ENCODE assay signal across 8 mouse cellular contexts in the genomic region with DNA sequence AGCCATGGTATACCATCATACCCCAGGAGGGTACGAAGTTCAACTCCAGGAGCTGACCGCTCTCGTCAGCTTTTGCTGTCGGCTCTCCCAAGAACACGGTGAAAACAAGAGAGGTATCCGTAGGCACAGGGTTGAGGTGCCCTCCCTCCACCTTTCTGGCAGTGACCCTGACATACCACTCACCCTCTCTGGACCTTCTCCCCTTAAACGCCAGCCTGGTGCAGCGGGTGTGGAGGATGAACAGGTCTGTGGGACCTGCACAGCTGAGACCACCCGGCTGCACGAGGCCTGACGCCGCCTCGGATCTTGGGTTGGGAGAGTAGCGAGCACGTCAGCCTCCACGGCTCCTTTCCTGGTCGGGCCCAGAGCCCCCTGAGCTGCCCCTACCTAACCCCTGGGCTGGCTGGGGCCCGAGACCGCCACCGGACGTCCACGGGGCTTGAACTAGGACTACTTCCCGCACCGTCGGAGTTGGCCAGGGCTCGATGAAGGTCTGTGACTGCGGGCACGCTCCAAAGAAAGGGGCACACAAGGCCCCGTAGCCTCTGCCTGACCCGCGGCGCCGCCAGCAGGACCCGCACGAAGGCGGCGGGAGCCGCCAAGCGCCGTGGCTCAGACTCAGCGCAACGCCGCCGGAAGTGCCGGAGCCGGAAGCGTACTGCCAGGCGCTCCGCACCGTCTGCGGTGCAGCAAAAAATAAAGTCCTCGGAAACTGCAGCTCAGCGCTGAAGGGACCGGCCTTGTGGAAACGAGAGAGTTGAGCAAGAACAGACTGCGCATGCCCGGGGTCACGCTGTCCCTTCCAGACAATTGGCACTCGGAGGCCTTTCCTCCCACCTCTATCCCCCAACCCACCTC. TPM values are rescaled to one million over a fixed set of nuclear protein-coding genes. Genes with fewer than 3 reads are reported as not detected.
DNase-seq lines count a peak whose midpoint lies in the region; ATAC-seq and TF ChIP-seq lines count a peak whose summit lies in the region.

Dus1l (minus strand) TSS at position 648 of the 858 bp plus-strand sequence.

- H3K4me1 ChIP-seq in CH12.LX (ENCODE audit: control insufficient read depth in 1 of 2, insufficient read depth in 2 of 2) = peaks cover 12 to 41% of the 10 kb centered on the region in 2 experiments
- peaks cover 31% of the 10 kb centered on the region for H3K4me1 ChIP-seq in forebrain, embryonic 12.5 days
- peaks cover 7% of the 10 kb centered on the region; the same call in 1 of the 2 replicates for H3K4me1 ChIP-seq in heart, postnatal 0 days (ENCODE audit: control insufficient read depth, insufficient read depth)
- H3K4me1 ChIP-seq in liver, embryonic 16.5 days (ENCODE audit: control insufficient read depth, low read depth, low read length) = peaks cover 19% of the 10 kb centered on the region
- H3K4me1 ChIP-seq in neural tube, embryonic 13.5 days (replicated peaks) = peaks cover 28% of the 10 kb centered on the region
- H3K4me1 ChIP-seq in testis, adult 2 months (ENCODE audit: control insufficient read depth, insufficient read depth, low read length) = peaks cover 5% of the 10 kb centered on the region

- H3K27ac ChIP-seq in CH12.LX (ENCODE audit: insufficient read depth, low read depth) = 0 out of 2 replicates have a peak within 1 kb of the TSS, but pooled peaks have one; percentile 11
- peak within 1 kb of the TSS; percentile 75 for H3K27ac ChIP-seq in forebrain, embryonic 12.5 days
- H3K27ac ChIP-seq in heart, postnatal 0 days (ENCODE audit: low read depth) = peak within 1 kb of the TSS; percentile 85
- H3K27ac ChIP-seq in liver, embryonic 16.5 days (ENCODE audit: low read length) = peak within 1 kb of the TSS; percentile 14
- peak within 1 kb of the TSS; percentile 88 for H3K27ac ChIP-seq in neural tube, embryonic 13.5 days (replicated peaks)
- H3K27ac ChIP-seq in testis, adult 2 months (ENCODE audit: control insufficient read depth, insufficient read depth, low read depth, low read length) = peak within 1 kb of the TSS; percentile 16

- peak; percentile 99 for DNase-seq in CH12.LX (ENCODE audit: extremely low read depth)
- DNase-seq in c-Kit-positive CD71-positive TER-119-negative erythroid progenitor cells, embryonic 14.5 days (ENCODE audit: low read depth) = peak; percentile 97
- peak; percentile 93 for DNase-seq in heart, postnatal 0 days (ENCODE audit: low spot score)
- peak; percentile 98 for DNase-seq in kidney, postnatal 4 days

- TF ChIP-seq CTCF in CH12.LX (conservative IDR thresholded peaks at IDR 0.05 in 1 of 2, IDR thresholded peaks at IDR 0.05 in 1 of 2; ENCODE audit: low read depth in 2 of 2, low read length in 2 of 2) = no peak
- TF ChIP-seq CTCF in heart, postnatal 0 days (IDR thresholded peaks at IDR 0.05; ENCODE audit: low read depth) = no peak
- no peak for TF ChIP-seq CTCF in testis, adult 2 months (IDR thresholded peaks at IDR 0.05; ENCODE audit: control insufficient read depth, insufficient read depth, insufficient replicate concordance, low read depth, low read length)

- H3K4me3 ChIP-seq in CH12.LX (replicated peaks in 1 of 3; ENCODE audit: low read depth in 2 of 3, low read length in 2 of 3, poor library complexity in 1 of 3) = peak within 1 kb of the TSS; percentile 74 to 98 (median 95)
- peak within 1 kb of the TSS; percentile 98 for H3K4me3 ChIP-seq in forebrain, embryonic 12.5 days (replicated peaks)
- H3K4me3 ChIP-seq in heart, postnatal 0 days (ENCODE audit: low read depth, low read length) = peak within 1 kb of the TSS; percentile 94
- peak within 1 kb of the TSS; percentile 84 for H3K4me3 ChIP-seq in liver, embryonic 16.5 days (ENCODE audit: low read depth, low read length)
- peak within 1 kb of the TSS; percentile 98 for H3K4me3 ChIP-seq in neural tube, embryonic 13.5 days
- H3K4me3 ChIP-seq in testis, adult 2 months (ENCODE audit: control insufficient read depth, low read depth, low read length) = peak within 1 kb of the TSS; percentile 84

- no peaks in the 10 kb centered on the region for H3K27me3 ChIP-seq in CH12.LX (replicated peaks)
- no peaks in the 10 kb centered on the region for H3K27me3 ChIP-seq in forebrain, embryonic 12.5 days
- no peaks in the 10 kb centered on the region for H3K27me3 ChIP-seq in heart, postnatal 0 days (ENCODE audit: control insufficient read depth, insufficient read depth, low read length)
- no peaks in the 10 kb centered on the region for H3K27me3 ChIP-seq in liver, embryonic 16.5 days (ENCODE audit: control insufficient read depth, insufficient read depth, low read depth, low read length)
- H3K27me3 ChIP-seq in neural tube, embryonic 13.5 days = no peaks in the 10 kb centered on the region
- no peaks in the 10 kb centered on the region for H3K27me3 ChIP-seq in testis, adult 2 months (ENCODE audit: control insufficient read depth, insufficient read depth, low read length)

- peak within 1 kb of the TSS; percentile 95 for H3K4me2 ChIP-seq in CH12.LX (ENCODE audit: insufficient read depth, low read depth, poor library complexity, severe bottlenecking)
- peak within 1 kb of the TSS; percentile 99 for H3K4me2 ChIP-seq in forebrain, embryonic 12.5 days
- peak within 1 kb of the TSS; percentile 94 for H3K4me2 ChIP-seq in heart, postnatal 0 days (ENCODE audit: low read depth, low read length)
- peak within 1 kb of the TSS; percentile 79 for H3K4me2 ChIP-seq in liver, embryonic 16.5 days (ENCODE audit: low read depth, low read length)
- H3K4me2 ChIP-seq in neural tube, embryonic 13.5 days = peak within 1 kb of the TSS; percentile 99

- TF ChIP-seq EP300 in CH12.LX (IDR thresholded peaks at IDR 0.05; ENCODE audit: low read length) = no peak
- peak; percentile 57; the same call in 1 of the 2 replicates for TF ChIP-seq EP300 in heart, postnatal 0 days (IDR thresholded peaks at IDR 0.05; ENCODE audit: low read depth)

- peaks cover 19% of the 10 kb centered on the region for H3K79me2 ChIP-seq in CH12.LX (replicated peaks; ENCODE audit: control insufficient read depth, extremely low read depth, insufficient read depth, poor library complexity, severe bottlenecking)

- H3K9ac ChIP-seq in CH12.LX (ENCODE audit: insufficient read depth, low read depth) = peak within 1 kb of the TSS; percentile 93
- peak within 1 kb of the TSS; percentile 95 for H3K9ac ChIP-seq in forebrain, embryonic 12.5 days
- H3K9ac ChIP-seq in heart, postnatal 0 days (replicated peaks; ENCODE audit: low read depth, low read length) = peak within 1 kb of the TSS; percentile 94
- peak within 1 kb of the TSS; percentile 81 for H3K9ac ChIP-seq in liver, embryonic 16.5 days (ENCODE audit: low read depth, low read length)
- peak within 1 kb of the TSS; percentile 96 for H3K9ac ChIP-seq in neural tube, embryonic 13.5 days

- peaks cover 33 to 43% of the 10 kb centered on the region in 2 experiments for H3K36me3 ChIP-seq in CH12.LX (replicated peaks in 1 of 2; ENCODE audit: control insufficient read depth in 1 of 2, insufficient read depth in 1 of 2, low read length in 1 of 2)
- H3K36me3 ChIP-seq in forebrain, embryonic 12.5 days (replicated peaks) = peaks cover 36% of the 10 kb centered on the region
- peaks cover 26% of the 10 kb centered on the region for H3K36me3 ChIP-seq in heart, postnatal 0 days (replicated peaks; ENCODE audit: control insufficient read depth, insufficient read depth, low read length)
- H3K36me3 ChIP-seq in liver, embryonic 16.5 days (ENCODE audit: control insufficient read depth, insufficient read depth) = peaks cover 20% of the 10 kb centered on the region
- peaks cover 35% of the 10 kb centered on the region for H3K36me3 ChIP-seq in neural tube, embryonic 13.5 days
- H3K36me3 ChIP-seq in testis, adult 2 months (ENCODE audit: control insufficient read depth, insufficient read depth, low read length) = no peaks in the 10 kb centered on the region; the same call in 1 of the 2 replicates

- ATAC-seq in forebrain, embryonic 12.5 days (ENCODE audit: low FRiP score) = peak; percentile 89
- ATAC-seq in heart, postnatal 0 days (ENCODE audit: insufficient read depth, low read depth) = peak; percentile 88
- ATAC-seq in liver, embryonic 16.5 days (ENCODE audit: low read depth) = peak; percentile 93
- peak; percentile 89 for ATAC-seq in neural tube, embryonic 13.5 days (ENCODE audit: low read depth)

- TF ChIP-seq RAD21 in CH12.LX (IDR thresholded peaks at IDR 0.05; ENCODE audit: low read depth, low read length) = no peak

- 3% methylated on average over 59 of the region's 59 CpGs for WGBS in forebrain, embryonic 12.5 days
- WGBS in heart, postnatal 0 days = under 1% methylated on average over 59 of the region's 59 CpGs
- under 1% methylated on average over 59 of the region's 59 CpGs for WGBS in liver, embryonic 16.5 days (ENCODE audit: insufficient replicate concordance)
- WGBS in neural tube, embryonic 13.5 days = 3% methylated on average over 59 of the region's 59 CpGs

- dilution Hi-C loops in CH12.LX (cut with MboI; ENCODE audit: extremely low pct_ligation_motif_present, extremely low pct_unique_long_range_greater_than_20kb, low sequenced_read_pairs) = no loop called here

- no peaks in the 10 kb centered on the region for H3K9me3 ChIP-seq in CH12.LX (replicated peaks; ENCODE audit: low read length)
- no peaks in the 10 kb centered on the region for H3K9me3 ChIP-seq in forebrain, embryonic 12.5 days
- H3K9me3 ChIP-seq in heart, postnatal 0 days (replicated peaks; ENCODE audit: control insufficient read depth, low read length) = no peaks in the 10 kb centered on the region
- no peaks in the 10 kb centered on the region for H3K9me3 ChIP-seq in liver, embryonic 16.5 days (replicated peaks; ENCODE audit: control insufficient read depth, low read length)
- no peaks in the 10 kb centered on the region for H3K9me3 ChIP-seq in neural tube, embryonic 13.5 days

- peak; percentile 98 for TF ChIP-seq POLR2A in CH12.LX (IDR thresholded peaks at IDR 0.05; ENCODE audit: low read depth, low read length)
- TF ChIP-seq POLR2A in testis, adult 2 months (IDR thresholded peaks at IDR 0.05; ENCODE audit: control insufficient read depth, low read depth, low read length) = peak; percentile 58

- in situ Hi-C loops in CH12.LX (cut with MboI; ENCODE audit: low pct_ligation_motif_present, low pct_unique_long_range_greater_than_20kb, low sequenced_read_pairs) = no loop called here

TF ChIP-seq in CH12.LX, 34 proteins besides CTCF, POLR2A, EP300 and RAD21 (continues in another document):
- TF ChIP-seq IRF4 (IDR thresholded peaks at IDR 0.05; ENCODE audit: low read depth, low read length) = peak; percentile 81; the same call in 1 of the 2 replicates
- no peak; the same call in 1 of the 2 replicates for TF ChIP-seq E2F4 (IDR thresholded peaks at IDR 0.05; ENCODE audit: insufficient replicate concordance, low read depth, low read length)

RNA-seq across cellular contexts. Expression of gene Dus1l, which starts in this region (rescaled TPM):
- 120 and 164 TPM in 2 replicates for total RNA-seq in CH12.LX (2012; rRNA removed)
- total RNA-seq in CH12.LX (2014; rRNA removed) = 98.7 and 105 TPM in 2 replicates
- 155 and 165 TPM in 2 replicates for polyA plus RNA-seq in CH12.LX (2012; ENCODE audit: insufficient read length, low read depth)
- polyA plus RNA-seq in forebrain, embryonic 12.5 days (2016; fragmentation: Nextera tagmentation; extraction: Ambion mirVana) = 67.9 and 69.6 TPM in 2 replicates
- 42.2 and 47.1 TPM in 2 replicates for total RNA-seq in heart, postnatal 0 days (2014; rRNA removed; ENCODE audit: low replicate concordance)
- 35.6 and 40.2 TPM in 2 replicates for polyA plus RNA-seq in heart, postnatal 0 days (2015; fragmentation: Nextera tagmentation; extraction: Ambion mirVana)
- 51.4 and 51.6 TPM in 2 replicates for polyA plus RNA-seq in liver, embryonic 16.5 days (2015; fragmentation: Nextera tagmentation; extraction: Ambion mirVana)
- 39.8 and 49.0 TPM in 2 replicates for polyA plus RNA-seq in neural tube, embryonic 13.5 days (2015; fragmentation: Nextera tagmentation; extraction: Ambion mirVana)
- polyA plus RNA-seq in testis, adult 2 months (2012; rRNA removed) = 51.1 and 51.7 TPM in 2 replicates

Comparison
In these comparisons a context has a peak if more than half of its experiments do, and no peak if none do; other contexts are left out.
1. Peak in every context shown above with its lines: DNase-seq, ATAC-seq, H3K4me3 ChIP-seq and H3K27ac ChIP-seq.
2. H3K27ac ChIP-seq: peak in every context shown above with its lines; median percentile 88 in neural tube, embryonic 13.5 days; 85 in heart, postnatal 0 days; 75 in forebrain, embryonic 12.5 days; 16 in testis, adult 2 months; 14 in liver, embryonic 16.5 days; 11 in CH12.LX.